Mouse (Mus musculus) cortical plate, adult 2 months (tissue): ENCODE data around the gene Ctse.

Experiments used
- CTCF ChIP-seq: fragments of 200-500 bp; IDR thresholded peaks from 2 replicates; pipeline ENCODE4 v1.5.1; 2011; ENCODE audit warnings: mild to moderate bottlenecking, control low read depth, low read length; ENCODE audit not compliant: insufficient read depth; ENCODE audit errors: extremely low read depth
- POLR2A ChIP-seq: fragments of 200-500 bp; IDR thresholded peaks from 2 replicates; pipeline ENCODE4 v1.6.1; 2011; ENCODE audit warnings: mild to moderate bottlenecking, low read length, control low read depth; ENCODE audit not compliant: insufficient read depth; ENCODE audit errors: extremely low read depth

DNA sequence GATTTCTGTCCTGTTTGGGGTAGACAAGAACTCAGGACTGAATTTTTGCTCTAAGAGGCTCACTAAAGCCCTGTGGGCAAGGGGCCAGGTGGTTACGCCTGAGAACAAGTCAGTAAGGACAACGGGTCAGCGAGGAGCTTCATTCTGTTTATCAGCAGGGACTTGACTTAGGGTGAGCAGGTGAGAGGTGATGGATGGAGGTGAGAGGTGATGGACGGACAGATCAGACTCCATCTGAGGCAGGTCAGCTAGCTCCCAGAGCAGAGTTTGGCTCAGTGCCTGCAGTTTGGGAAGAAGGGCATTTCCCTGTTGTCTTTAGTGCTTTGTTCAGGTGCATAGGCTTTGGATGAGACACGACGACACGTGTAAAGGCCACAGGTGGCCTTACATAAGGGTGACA is 18.8 kb upstream of the Ctse start:
- no peak for TF ChIP-seq POLR2A
- no peak for TF ChIP-seq CTCF
